Mouse (Mus musculus) ES-Bruce4 (cell line): Measurements from ENCODE around the gene Zbtb18.

Experiments used
- CTCF ChIP-seq: IDR thresholded peaks from one replicate; pipeline ENCODE4 v1.8.1; 2011; ENCODE audit warnings: low read depth, low read length
- EP300 ChIP-seq: IDR thresholded peaks from 2 replicates; pipeline ENCODE4 v1.6.1; 2011; ENCODE audit warnings: low read depth, low read length; ENCODE audit not compliant: insufficient read depth
- POLR2A ChIP-seq: IDR thresholded peaks from one replicate; pipeline ENCODE4 v1.8.1; 2011; ENCODE audit warnings: low read length; ENCODE audit not compliant: insufficient read depth

DNA sequence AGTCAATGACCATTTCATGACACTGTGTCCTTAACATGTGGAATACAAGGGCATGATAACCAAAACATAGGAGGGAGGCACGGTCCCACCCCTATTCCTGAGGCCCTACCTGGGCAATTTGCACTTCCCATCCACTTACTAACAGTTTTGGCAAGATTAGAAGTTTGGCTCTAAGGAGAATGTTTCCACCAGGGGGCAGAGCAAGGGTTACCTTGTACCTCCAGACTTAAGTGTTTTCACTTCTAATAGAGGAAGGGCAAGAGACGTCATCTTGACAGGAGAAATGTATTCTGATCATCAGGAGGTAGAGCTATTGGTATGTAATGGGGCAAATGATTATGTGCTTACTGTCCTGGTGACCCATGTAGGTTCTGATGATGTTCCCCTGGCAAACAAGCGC, 33.5 kb upstream of the Zbtb18 start:
- TF ChIP-seq POLR2A (no peak), EP300 (no peak), CTCF (no peak)
